Mouse (Mus musculus) ovary, postnatal 14 days (tissue): Measurements from ENCODE around the gene Smox.
"Not testable (repeated sequence)": the region's sequence is repeated elsewhere in the genome, so short reads cannot be mapped to it uniquely, and the experiment has no call there.

ENCODE experiments used
- DNase-seq: peaks from one replicate; pipeline ENCODE4 v3.0.0; 2022; ENCODE audit warnings: low spot score

Smox gene

DNA sequence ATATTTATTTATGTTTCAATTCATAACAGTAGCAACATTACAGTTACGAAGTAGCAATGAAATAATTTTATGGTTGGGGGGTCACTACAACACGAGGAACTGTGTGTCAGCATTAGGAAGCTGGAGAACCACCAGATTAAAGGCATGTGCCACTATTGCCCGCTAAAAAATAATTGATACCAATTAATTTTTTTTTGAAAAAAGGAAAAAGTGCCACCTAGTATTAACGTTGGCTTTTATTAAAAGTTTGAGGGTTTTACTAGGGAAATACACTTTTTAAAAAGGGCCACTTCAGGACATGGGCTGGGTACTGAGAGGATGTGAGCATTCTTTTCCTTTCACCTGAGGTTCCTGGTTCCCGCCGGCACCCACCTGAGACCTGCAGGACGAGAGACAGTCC, at the start of gene Smox:
Gene Smox (plus strand): TSS at position 301 of the 400 bp plus-strand sequence.
- DNase-seq = no peak

DNA sequence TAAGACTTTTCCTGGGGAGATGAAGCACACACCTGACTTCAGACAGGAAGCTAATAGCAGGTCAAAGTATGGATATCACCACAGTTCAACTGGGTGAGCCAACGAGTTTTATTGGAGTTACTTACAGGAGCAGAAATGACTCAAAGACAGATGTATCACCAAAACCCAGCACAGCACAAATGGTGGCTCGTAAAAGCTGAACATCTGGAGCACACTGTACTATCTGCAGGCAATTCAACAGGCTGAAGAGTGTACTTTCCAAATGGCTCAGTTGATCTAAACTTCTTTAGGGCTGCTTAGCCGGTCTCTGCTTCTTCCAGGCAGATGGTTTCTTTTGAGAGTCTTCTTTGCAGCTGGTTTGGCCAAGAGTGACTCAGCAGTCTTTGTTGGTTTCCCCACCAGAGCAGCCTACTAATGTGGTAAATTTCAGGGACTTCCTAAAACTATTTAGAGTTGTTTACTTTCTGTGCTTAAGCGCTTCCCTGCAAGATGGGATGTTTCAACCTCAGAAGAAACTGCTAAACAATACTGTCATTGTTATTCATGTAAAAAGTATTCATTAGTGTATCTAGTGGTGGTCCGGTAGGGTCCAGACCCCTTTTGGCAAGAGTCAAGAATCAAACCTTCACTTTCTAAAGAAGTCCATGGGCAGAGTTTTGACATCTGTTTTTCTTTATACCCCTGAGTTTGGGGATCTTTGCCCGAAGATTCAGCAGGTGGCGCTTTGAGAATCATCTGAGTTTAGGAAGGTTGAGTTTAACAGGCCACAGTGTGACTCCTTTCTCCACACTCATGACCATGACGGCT, 48.0 kb upstream of the Smox start:
- no peak for DNase-seq

DNA sequence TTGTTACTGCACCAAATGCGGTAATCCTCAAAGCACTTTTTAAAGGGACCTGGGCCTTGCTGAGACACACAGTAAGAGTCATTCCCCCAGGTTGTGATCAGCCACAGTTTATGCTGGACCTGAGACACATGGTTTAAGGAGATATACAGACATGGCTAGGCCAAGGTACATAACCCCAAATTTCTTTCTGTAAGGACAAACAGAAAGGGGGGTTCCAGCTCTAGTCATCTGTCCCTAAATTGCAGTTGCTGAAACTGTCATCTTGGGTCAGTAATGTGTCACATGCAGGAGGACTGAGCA, 47.5 kb upstream of the Smox start:
- no peak for DNase-seq

DNA sequence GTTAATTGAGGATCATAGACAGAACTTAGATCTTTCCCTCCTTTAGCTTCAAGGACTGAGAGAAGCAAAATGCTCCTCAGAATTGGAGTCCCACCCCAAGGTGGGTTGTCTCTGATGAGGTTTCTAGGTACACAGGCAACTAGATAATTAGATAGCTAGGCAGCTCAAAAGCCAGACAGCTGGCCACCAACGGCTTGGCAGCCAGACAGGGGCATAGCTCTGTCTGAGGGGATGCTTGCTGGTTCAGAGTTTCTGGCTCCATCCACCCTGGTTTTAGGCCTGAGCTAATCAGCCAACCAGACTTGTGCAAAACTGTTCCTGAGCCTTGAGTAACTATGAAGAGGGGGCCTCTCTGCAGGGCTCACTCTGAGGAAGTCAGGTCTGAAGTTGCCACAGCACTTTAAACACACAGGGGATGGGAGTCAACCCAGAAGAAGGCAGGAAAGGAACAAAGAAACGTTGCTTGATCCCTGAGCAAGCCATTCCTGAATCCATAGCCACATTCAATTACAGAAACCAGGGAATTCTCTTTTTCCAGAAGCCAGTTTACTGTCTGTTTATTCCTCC, 44.8 kb upstream of the Smox start:
- no peak for DNase-seq

DNA sequence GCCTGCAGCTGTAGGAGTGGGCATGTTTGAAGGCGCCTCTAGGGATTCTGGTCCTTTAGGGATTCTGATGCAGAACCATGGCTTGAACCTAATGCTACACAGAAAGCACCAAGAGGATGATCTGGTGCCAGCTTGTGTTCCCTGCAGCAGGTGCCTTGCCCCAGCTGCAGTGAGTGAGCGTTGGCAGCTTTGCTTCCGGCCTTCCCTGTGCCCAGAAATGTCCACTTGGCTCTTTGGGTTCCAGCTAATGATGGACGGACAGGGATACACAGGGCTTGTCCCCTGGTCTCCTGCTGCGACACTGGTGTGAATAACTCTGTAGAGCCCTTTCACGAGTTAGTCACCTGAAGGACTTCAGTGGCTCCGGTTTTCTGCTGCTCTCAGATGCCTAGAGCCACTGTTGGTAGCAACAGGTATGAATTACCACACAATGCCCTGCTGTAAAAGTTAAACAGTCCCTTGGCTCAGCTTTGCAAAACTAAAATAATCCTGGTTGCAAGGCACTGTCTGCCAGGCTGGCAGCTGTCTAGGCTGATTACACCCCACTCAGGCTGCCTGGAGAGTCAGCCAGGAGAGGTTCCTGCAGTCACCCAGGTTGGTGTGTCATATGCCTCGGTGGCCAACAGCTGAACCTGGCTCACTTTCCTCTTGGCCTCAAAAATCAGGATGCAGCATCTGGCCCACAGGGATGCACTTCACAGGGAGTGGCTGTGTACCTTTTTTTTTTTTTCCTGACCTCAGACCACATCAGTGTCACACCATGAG, 43.5 kb upstream of the Smox start:
- DNase-seq = no peak

DNA sequence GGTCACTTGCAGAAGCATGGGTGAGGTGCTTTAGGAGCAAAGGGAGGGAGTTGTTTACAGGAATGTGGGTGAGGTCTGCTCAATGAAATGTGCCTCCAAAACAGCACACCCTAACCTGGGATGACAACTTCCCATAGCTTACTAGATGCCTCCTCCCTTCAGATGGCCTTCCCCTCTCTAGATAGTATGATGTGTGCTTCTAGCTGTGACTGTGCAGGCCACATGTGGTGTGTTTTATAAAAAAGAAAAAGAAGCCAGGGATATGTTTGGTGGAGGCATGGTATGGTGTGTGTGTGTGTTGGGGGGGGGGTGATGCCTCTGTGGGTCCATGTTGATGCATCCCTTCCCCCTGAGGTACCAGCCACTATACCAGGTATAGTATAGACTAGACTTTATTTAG, 42.9 kb upstream of the Smox start:
- DNase-seq = no peak

DNA sequence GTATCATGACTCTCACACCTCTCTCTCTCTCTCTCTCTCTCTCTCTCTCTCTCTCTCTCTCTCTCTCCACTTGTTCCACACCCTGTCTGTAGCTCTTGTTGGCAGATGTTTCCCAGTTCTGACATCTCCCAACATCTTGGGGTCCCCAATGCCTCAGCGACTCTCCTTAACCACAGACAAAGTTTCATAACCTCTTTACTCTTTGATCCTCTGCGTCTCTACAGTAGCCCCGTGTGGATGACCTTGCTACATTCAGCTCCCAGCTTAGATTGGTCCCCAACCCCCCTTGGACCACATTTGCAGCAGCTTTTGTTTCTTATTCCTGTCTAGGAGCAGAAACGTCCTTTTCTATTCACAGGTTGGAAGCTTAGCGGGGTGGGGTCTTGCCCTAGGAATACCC, 41.6 kb upstream of the Smox start:
- no peak for DNase-seq

DNA sequence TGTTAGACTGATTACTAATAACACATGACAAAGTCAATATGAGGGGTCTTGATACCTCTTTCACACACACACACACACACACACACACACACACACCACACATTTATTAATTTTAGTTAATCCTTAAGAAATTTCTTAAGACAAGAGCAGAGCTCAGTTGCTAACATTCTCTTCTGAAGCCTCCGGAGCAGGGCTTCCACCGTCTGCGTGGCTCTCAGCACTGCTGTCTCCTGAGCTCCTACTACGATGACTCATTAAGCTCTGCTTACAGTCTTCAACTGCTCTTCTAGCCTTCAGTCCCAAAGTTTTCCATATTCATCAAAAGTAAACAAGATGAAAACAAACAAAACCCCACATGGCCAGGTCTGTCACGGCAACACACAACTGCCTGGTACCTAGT, 40.8 kb upstream of the Smox start:
- DNase-seq = no peak

DNA sequence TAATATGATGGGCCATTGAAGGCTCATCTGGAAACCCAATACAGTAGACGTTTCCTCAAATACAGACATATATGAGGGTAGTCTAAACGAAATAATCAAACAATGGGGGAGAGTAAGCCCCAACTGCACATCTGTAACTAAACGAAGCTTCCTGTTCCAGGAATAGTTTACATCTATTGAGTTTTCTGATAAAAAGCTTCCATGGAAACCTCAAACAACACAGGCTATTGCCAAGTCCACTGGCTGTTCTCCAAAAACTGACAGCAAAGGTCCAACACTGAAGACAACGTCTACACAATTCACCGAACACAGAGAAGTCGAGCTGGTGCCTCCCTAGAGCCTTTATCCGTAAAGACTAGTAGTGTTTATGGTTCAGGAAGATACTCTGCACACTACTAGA, 33.6 kb upstream of the Smox start:
- DNase-seq = no peak

DNA sequence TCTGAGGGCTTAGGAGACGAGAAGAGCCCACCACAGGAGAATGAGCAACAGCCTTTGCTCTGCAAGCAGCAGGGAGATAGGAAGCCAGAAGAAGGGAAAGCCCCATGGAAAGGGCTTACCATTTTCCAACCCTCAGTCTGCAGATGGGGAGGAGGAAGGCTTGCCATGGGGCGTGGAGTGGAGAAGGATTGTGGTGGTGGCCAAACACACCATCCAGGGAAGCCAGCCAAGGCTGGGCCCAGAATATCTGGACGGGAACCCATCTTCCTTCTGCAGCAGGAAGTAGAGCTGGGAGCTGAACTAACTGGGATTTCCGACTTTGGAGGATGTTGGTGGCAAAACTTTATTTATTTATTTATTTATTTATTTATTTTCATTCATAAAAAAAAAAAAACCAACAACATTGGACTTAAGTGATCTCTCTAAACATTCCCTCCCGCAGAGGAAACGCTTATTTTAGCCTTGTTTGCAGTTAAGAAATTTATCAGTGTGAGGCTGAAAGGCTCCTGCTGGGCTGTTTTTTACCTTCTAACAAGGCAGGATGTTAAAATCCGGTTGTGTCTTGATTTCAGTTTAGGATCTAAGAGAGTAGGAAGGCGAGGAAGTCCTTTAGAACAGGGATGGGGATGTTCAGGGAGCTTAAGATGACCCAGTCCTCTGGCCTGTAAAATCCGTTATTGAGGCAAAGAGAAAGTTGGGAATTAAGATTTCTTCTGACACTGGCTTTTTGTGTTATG, 30.2 kb upstream of the Smox start:
- DNase-seq = no peak

DNA sequence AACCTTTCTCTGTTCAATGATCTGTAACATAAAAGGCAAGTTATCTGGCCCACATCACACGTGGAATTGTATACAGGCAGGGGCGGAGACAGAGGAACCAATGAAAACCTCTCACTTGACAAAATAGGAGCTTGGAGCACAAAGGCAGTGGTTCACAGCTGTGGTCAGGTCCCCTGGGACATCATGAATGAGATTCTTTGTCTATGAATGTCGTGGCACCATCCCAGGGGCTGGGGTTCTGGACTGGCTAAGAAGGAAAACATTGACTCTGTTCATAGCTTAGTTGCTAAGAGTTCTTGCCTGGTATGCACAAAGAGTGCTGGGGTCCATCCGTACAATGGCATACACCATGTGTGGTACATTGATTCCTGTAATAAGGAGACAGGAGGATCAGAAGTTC, 28.3 kb upstream of the Smox start:
- no peak for DNase-seq

DNA sequence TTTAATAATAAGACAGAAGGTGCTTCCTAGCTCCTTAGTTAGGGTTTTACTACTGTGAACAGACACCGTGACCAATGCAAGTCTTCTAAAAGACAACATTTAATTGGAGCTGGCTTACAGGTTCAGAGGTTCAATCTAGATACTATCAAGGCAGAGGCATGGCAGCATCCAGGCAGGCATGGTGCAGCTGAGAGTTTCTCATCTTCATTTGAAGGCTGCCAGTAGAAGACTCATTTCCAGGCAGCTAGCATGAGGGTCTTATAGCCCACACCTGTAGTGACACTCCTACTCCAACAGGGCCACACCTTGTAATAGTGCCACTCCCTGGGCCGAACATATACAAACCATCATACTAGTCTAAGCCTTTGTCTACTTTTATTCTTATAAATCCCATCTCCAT, 27.1 kb upstream of the Smox start:
- DNase-seq = no peak

DNA sequence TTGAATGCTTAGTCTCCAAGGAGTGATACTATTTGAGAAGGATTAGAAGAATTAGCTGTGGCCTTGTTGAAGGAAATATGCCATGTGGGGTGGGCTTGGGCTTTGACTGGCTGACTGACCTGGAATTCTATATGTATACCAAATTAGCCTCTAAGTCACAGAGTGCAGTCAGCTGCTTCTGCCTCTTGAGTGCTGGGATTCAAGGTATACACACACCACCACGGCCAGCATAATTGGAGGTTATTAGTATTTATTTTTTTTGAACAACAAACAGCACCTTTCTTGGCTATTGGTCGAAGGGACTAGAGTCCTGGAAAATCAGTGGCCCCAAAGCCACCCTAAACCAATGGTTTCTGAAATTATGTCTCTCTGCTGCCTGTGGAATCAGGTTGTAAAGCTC, 24.6 kb upstream of the Smox start:
- no peak for DNase-seq

DNA sequence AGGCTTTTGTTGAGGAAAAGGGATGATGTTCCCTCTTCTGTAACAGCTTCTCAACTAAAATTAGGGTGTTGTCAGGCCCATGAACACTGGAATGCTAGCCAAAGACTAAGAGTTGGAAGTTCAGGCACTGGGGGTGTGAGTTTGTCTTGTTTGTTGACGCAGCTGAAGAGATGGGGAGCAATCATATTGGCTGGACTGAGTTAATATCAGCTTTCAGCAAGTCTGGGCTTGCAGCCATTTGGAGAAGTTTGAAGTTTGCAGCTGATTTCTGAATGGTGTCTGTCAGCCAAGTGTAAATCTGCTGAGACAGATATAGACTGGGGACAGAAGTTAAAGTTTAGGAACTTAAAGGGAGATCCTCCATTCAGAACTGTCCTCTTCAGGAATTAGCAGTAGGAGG, 21.4 kb upstream of the Smox start:
- no peak for DNase-seq

DNA sequence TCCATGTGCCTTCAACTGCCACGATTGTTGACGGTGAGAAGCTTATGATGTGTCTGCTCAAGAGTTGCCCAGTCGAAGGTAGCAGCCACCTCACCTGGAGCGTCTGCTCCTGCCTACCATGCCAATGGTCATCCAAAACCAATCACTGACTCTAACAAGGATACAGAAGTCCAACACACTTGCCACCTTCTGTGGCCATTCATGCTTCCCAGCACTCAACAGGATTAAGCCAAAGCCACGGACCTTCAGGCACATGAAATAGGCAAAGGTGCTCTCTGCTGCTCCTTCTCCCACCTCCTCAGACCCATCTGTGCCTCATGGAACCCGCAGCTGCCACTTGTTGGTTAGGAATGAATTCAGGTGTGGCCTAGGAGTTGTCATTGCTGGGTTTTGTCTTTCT, 17.5 kb upstream of the Smox start:
- DNase-seq = no peak

DNA sequence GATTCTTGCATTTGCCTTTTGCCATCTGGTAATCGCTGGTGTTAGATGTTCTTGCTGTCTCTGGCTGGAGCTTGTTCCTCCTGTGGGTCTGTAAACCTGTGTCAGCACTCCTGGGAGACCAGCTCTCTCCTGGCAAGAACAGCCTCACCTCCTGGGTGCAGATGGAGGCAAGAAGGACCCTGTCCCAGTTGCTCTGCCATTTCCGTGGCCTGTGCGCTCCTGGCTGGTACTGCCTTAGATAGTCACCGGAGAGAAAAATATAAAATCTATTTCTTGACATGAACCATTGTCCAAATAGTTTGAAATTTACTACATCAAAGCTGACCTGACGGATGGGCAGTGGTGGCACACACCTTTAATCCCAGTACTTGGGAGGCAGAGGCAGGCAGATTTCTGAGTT, 14.2 kb upstream of the Smox start:
- DNase-seq = not testable (repeated sequence)

DNA sequence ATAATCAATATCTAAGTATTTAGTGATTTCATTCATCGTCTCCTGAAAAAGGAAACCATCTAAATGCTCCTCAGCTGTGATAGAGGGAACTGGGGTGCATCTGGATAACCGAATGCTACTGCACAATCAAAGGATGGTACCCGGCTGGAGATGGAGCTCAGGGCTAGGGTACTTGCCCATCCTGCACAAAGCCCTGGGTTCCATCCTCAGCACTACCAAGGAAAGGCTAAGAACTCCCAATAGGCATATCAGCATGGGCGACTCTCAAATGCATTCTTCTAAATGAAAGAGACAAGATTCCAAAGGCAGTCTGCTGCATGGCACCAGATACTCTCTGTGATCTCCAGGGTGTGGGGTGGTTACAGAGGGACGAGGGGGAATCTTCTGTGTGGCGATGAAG, 13.4 kb upstream of the Smox start:
- no peak for DNase-seq

DNA sequence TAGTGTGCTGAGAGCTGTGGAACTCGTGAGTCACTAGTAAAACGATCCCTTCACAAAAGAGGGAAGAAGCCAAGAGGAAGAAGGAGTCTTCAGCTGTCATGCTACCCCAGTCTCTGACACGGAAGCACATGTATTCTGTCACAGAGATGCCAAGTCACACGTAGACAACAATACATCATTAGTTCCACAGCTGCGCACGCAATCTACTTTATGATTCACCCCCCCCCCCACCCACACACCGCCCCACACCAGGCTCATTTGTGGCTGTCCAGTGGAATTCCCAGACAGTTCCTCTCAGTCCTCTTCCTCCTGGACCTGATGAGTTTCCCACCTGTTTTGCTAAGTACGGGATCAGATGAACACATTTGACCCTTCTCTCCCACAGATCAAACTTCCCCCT, 12.9 kb upstream of the Smox start:
- no peak for DNase-seq

DNA sequence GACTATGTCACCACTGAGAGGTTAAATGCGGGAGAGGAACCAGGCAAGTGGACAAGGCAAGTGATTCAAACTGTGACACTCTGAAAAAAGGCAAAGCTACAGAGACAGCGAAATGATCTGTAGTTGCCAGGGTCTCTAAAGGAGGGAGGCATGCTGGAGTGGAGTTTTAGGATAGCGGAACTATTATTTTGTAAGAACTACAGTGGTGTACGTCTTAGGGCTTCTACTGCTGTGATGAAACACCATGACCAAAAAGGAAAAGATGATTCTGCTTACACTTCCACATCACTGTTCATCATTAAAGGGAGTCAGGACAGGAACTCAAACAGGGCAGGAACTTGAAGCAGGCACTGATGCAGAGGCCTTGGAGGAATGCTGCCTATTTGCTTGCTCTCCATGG, 12.4 kb upstream of the Smox start:
- DNase-seq = no peak

DNA sequence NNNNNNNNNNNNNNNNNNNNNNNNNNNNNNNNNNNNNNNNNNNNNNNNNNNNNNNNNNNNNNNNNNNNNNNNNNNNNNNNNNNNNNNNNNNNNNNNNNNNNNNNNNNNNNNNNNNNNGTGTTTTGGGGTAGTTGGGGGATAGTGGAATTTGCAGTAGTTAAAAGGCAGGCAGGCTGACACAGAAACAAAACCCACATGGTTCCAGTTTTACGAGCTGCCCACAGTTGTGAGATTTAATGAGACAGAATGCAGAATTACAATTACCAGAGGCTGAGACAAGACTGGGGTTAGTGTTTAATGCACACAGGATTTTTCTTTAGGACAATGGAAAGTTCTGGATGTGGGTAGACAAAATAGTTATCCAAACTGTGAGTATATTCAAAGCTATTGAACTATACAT, 9.6 kb upstream of the Smox start:
- DNase-seq = no peak

DNA sequence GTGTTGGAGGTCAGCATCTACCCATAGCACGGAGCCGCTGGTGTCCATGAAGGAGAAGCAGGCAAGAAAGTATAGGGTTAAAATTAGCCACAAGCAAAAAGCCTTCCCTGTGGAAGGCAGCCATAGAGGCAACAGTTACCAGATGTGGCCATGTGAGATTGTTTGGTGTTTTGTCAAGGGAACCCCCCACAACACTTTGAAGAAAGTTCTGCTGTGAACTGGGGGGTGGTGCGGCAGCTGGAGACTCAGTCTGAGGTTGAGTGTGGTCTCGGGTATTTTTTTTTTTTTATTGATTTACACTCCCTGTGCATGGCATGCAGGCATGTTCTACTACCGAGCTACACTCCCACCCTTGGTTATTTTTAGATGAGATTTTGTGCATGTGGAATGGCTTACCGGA, 8.8 kb upstream of the Smox start:
- DNase-seq = no peak

DNA sequence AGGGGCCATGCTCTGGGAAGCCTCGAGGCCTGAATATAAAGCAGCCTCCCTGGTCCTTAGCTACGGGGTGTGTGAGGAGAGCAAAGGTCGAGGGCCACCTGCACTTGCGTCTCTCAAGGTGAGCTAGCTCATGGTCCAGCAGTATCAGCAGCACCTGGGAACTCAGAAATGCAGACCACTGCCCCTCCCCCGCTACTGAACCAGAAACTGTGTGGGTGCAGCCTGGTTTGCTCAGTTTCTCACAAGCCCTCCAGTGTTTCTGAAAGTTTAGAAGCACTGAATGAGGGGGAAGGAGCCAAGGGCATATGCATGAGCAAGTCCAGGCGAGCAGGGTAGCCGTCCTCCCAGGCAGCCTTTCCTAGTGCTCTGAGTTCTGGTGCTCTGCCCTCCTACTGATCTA, 7.7 kb upstream of the Smox start:
- no peak for DNase-seq

DNA sequence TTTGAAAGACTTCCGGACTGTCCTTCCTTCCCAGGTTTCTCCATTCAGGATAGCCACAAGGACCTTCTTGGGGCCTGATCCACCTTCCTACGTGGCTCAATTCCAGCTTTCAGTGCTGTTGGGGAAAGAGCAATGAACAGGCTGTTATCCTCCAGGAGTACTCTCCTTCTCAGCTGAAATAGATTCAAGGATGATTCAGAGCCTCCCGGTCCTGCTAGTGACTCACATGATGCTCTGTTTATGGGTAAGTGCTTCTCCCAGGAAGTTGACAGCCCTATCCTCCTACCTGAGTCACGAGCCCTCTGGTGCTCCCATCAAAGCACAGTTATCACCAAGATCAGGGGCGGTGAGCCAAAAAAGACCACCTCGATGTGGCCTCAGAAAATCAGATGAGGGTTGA, 7.1 kb upstream of the Smox start:
- no peak for DNase-seq
